Mouse (Mus musculus) C2C12 (cell line): ENCODE data around the gene Gimap4. TPM values are rescaled to one million over a fixed set of nuclear protein-coding genes. Genes with fewer than 3 reads are reported as not detected.

ENCODE experiments used
- H3K27me3 ChIP-seq: one replicate; pipeline ENCODE4 v1.6.1; 2011; ENCODE audit not compliant: control insufficient read depth, insufficient read depth, insufficient read length
- H3K36me3 ChIP-seq: one replicate; pipeline ENCODE4 v1.6.1; 2011; ENCODE audit not compliant: control insufficient read depth, insufficient read depth
- H3K4me3 ChIP-seq: one replicate; pipeline ENCODE4 v1.5.1; 2011; ENCODE audit warnings: mild to moderate bottlenecking, control low read depth; ENCODE audit not compliant: poor library complexity, insufficient read depth, severe bottlenecking
- H3K79me2 ChIP-seq: one replicate; pipeline ENCODE4 v1.6.1; 2011; ENCODE audit not compliant: control insufficient read depth, insufficient read depth
- H3K79me3 ChIP-seq: one replicate; pipeline ENCODE4 v1.6.1; 2011; ENCODE audit warnings: low read depth, control low read depth
- H3ac ChIP-seq: one replicate; pipeline ENCODE3; 2011; ENCODE audit warnings: low read depth; ENCODE audit not compliant: control insufficient read depth, insufficient read length
- CEBPB ChIP-seq: IDR thresholded peaks from one replicate; pipeline ENCODE4 v1.6.1; 2011; ENCODE audit warnings: low read depth, mild to moderate bottlenecking, control low read depth, moderate library complexity
- CTCF ChIP-seq: IDR thresholded peaks from one replicate; pipeline ENCODE4 v1.5.1; 2011; ENCODE audit not compliant: control insufficient read depth, insufficient read depth, insufficient read length
- FOSL1 ChIP-seq: IDR thresholded peaks from one replicate; pipeline ENCODE4 v1.8.0; 2011; ENCODE audit warnings: mild to moderate bottlenecking, low read length; ENCODE audit not compliant: poor library complexity, insufficient read depth, severe bottlenecking
- MAX ChIP-seq: IDR thresholded peaks from one replicate; pipeline ENCODE4 v1.6.1; 2011; ENCODE audit warnings: mild to moderate bottlenecking, control low read depth
- MYOD1 ChIP-seq: IDR thresholded peaks from one replicate; pipeline ENCODE4 v1.6.1; 2011; ENCODE audit warnings: low read depth; ENCODE audit not compliant: control insufficient read depth, insufficient read length
- MYOG ChIP-seq: IDR thresholded peaks from one replicate; pipeline ENCODE4 v1.6.1; 2011; ENCODE audit not compliant: control insufficient read depth, insufficient read length; ENCODE audit errors: extremely low read depth
- USF1 ChIP-seq: IDR thresholded peaks from one replicate; pipeline ENCODE4 v1.6.1; 2011; ENCODE audit warnings: low read depth, mild to moderate bottlenecking, control low read depth, moderate library complexity
- polyA plus RNA-seq: library from polyadenylated mRNA; unstranded; fragments of >200 nt; fragmentation: generic; extraction: Trizol; gene quantifications from one replicate; pipeline ENCODE4 v1.2.1, GENCODE M21; 2012; ENCODE audit warnings: missing spikeins

Gene Gimap4
- polyA plus RNA-seq, 1 experiment, result 0.04 TPM

GRCm38 (mm10) chr6:48725476-48725875 lies 41.1 kb downstream of the Gimap4 start:
- Histone ChIP-seq H3K79me2 (no peaks in the 10 kb centered on the region), H3K36me3 (no peaks in the 10 kb centered on the region), H3K79me3 (no peaks in the 10 kb centered on the region), H3K27me3 (no peaks in the 10 kb centered on the region), H3ac (no peak overlapping the region), H3K4me3 (no peak overlapping the region)
- TF ChIP-seq CEBPB (no peak), USF1 (no peak), CTCF (no peak), FOSL1 (no peak), MYOG (no peak), MAX (no peak), MYOD1 (no peak)

- no peaks in the 10 kb centered on the region for H3K79me3 ChIP-seq
- TF ChIP-seq CEBPB, result no peak
- no peak for TF ChIP-seq MYOG
- TF ChIP-seq CTCF, result no peak
- TF ChIP-seq FOSL1, result no peak
- no peak for TF ChIP-seq MAX
- TF ChIP-seq MYOD1, result no peak
- TF ChIP-seq USF1, result no peak
- no peaks in the 10 kb centered on the region for H3K36me3 ChIP-seq
- H3ac ChIP-seq, result no peak overlapping the region
- no peak overlapping the region for H3K4me3 ChIP-seq
- H3K79me2 ChIP-seq, result no peaks in the 10 kb centered on the region
- H3K27me3 ChIP-seq, result no peaks in the 10 kb centered on the region
These were observed 43.4 kb downstream of the Gimap4 start for GRCm38 (mm10) chr6:48727761-48728160.

GRCm38 (mm10) chr6:48732864-48733304 lies 48.5 kb downstream of the Gimap4 start:
- no peaks in the 10 kb centered on the region for H3K36me3 ChIP-seq
- no peak overlapping the region for H3K4me3 ChIP-seq
- H3ac ChIP-seq, result no peak overlapping the region
- TF ChIP-seq USF1 (no peak), MAX (no peak), MYOD1 (no peak), MYOG (no peak), CTCF (no peak), CEBPB (no peak), FOSL1 (no peak)
- H3K27me3 ChIP-seq, result no peaks in the 10 kb centered on the region
- no peaks in the 10 kb centered on the region for H3K79me2 ChIP-seq
- no peaks in the 10 kb centered on the region for H3K79me3 ChIP-seq

GRCm38 (mm10) chr6:48733660-48734059 lies 49.3 kb downstream of the Gimap4 start:
- H3ac ChIP-seq, result no peak overlapping the region
- no peaks in the 10 kb centered on the region for H3K36me3 ChIP-seq
- H3K79me2 ChIP-seq, result no peaks in the 10 kb centered on the region
- H3K27me3 ChIP-seq, result no peaks in the 10 kb centered on the region
- H3K79me3 ChIP-seq, result no peaks in the 10 kb centered on the region
- H3K4me3 ChIP-seq, result no peak overlapping the region
- TF ChIP-seq CEBPB (no peak), MYOG (no peak), CTCF (no peak), MAX (no peak), USF1 (no peak), MYOD1 (no peak), FOSL1 (no peak)

- Histone ChIP-seq H3K79me2 (no peaks in the 10 kb centered on the region), H3K27me3 (no peaks in the 10 kb centered on the region), H3K4me3 (no peak overlapping the region), H3K79me3 (no peaks in the 10 kb centered on the region), H3ac (no peak overlapping the region), H3K36me3 (no peaks in the 10 kb centered on the region)
- TF ChIP-seq CEBPB (no peak), CTCF (no peak), FOSL1 (no peak)
These were observed 52.7 kb downstream of the Gimap4 start for GRCm38 (mm10) chr6:48737053-48737452.

- Histone ChIP-seq H3K79me3 (no peaks in the 10 kb centered on the region), H3K36me3 (no peaks in the 10 kb centered on the region), H3K27me3 (peaks cover 2% of the 10 kb centered on the region), H3K4me3 (no peak overlapping the region), H3K79me2 (no peaks in the 10 kb centered on the region), H3ac (no peak overlapping the region)
- TF ChIP-seq FOSL1 (no peak), USF1 (no peak), MYOG (no peak), MAX (no peak), CEBPB (no peak), CTCF (no peak)
These were observed 53.3 kb downstream of the Gimap4 start for GRCm38 (mm10) chr6:48737688-48738087.
